Mouse (Mus musculus): ENCODE data around the gene Ocel1.

Ocel1 gene

GRCm38 (mm10) chr8:71379008-71379407, 7.9 kb downstream of the Ocel1 start:
- in situ Hi-C loops (cut with MboI, MseI), result no loop called here

GRCm38 (mm10) chr8:71379512-71380075, 8.5 kb downstream of the Ocel1 start:
- in situ Hi-C loops (cut with MboI, MseI), result no loop called here

GRCm38 (mm10) chr8:71380178-71381171, 9.4 kb downstream of the Ocel1 start:
- in situ Hi-C loops (cut with MboI, MseI), result no loop called here

GRCm38 (mm10) chr8:71381421-71381970, 10.4 kb downstream of the Ocel1 start, which contains the start of gene Nr2f6:
Gene Nr2f6 (minus strand): TSS chr8:71381960.
- in situ Hi-C loops (cut with MboI, MseI), result no loop called here

- in situ Hi-C loops (cut with MboI, MseI), result no loop called here
These were observed 11.2 kb downstream of the Ocel1 start for GRCm38 (mm10) chr8:71381971-71382961.

GRCm38 (mm10) chr8:71383396-71383795, 12.3 kb downstream of the Ocel1 start:
- in situ Hi-C loops (cut with MboI, MseI), result no loop called here

GRCm38 (mm10) chr8:71383860-71384259, 12.8 kb downstream of the Ocel1 start:
- in situ Hi-C loops (cut with MboI, MseI), result no loop called here

GRCm38 (mm10) chr8:71385212-71385835, 14.2 kb downstream of the Ocel1 start:
- in situ Hi-C loops (cut with MboI, MseI), result no loop called here

- in situ Hi-C loops (cut with MboI, MseI), result no loop called here
These were observed 17.2 kb downstream of the Ocel1 start for GRCm38 (mm10) chr8:71388267-71388666.

GRCm38 (mm10) chr8:71391696-71392095, 20.6 kb downstream of the Ocel1 start:
- in situ Hi-C loops (cut with MboI, MseI), result no loop called here

GRCm38 (mm10) chr8:71392391-71392790, 21.3 kb downstream of the Ocel1 start:
- in situ Hi-C loops (cut with MboI, MseI), result no loop called here

- in situ Hi-C loops (cut with MboI, MseI), result no loop called here
These were observed 21.8 kb downstream of the Ocel1 start for GRCm38 (mm10) chr8:71392871-71393270.

GRCm38 (mm10) chr8:71394481-71394880, 23.4 kb downstream of the Ocel1 start:
- in situ Hi-C loops (cut with MboI, MseI), result no loop called here

- in situ Hi-C loops (cut with MboI, MseI), result no loop called here
These were observed 24.0 kb downstream of the Ocel1 start for GRCm38 (mm10) chr8:71395071-71395470.

- in situ Hi-C loops (cut with MboI, MseI), result no loop called here
These were observed 24.5 kb downstream of the Ocel1 start, which contains the start of gene Ushbp1 for GRCm38 (mm10) chr8:71395629-71396028. Gene Ushbp1 (minus strand): TSS chr8:71395802.

GRCm38 (mm10) chr8:71396639-71397305, 25.7 kb downstream of the Ocel1 start, which contains the start of gene Babam1:
Gene Babam1 (plus strand): TSS chr8:71396861.
- in situ Hi-C loops (cut with MboI, MseI), result no loop called here

- in situ Hi-C loops (cut with MboI, MseI), result no loop called here
These were observed 26.6 kb downstream of the Ocel1 start for GRCm38 (mm10) chr8:71397701-71398100.

GRCm38 (mm10) chr8:71400826-71401225, 29.7 kb downstream of the Ocel1 start:
- in situ Hi-C loops (cut with MboI, MseI), result no loop called here

- in situ Hi-C loops (cut with MboI, MseI), result no loop called here
These were observed 30.4 kb downstream of the Ocel1 start for GRCm38 (mm10) chr8:71401454-71401853.

- in situ Hi-C loops (cut with MboI, MseI), result no loop called here
These were observed 31.4 kb downstream of the Ocel1 start for GRCm38 (mm10) chr8:71402446-71402964.
